Mouse (Mus musculus) limb, embryonic 11.5 days (tissue): ENCODE measurements around the gene Eapp. TPM values are rescaled to one million over a fixed set of nuclear protein-coding genes. Genes with fewer than 3 reads are reported as not detected.

ENCODE experiments used
- ATAC-seq: fragments of 200-750 bp; cut with Nextera tagmentation; 2 replicates; pipeline ENCODE4 v1.8.0; 2017; ENCODE audit warnings: low read depth; ENCODE audit not compliant: insufficient number of reproducible peaks, low FRiP score, low TSS enrichment
- DNase-seq: peaks from one replicate; pipeline ENCODE4 v3.0.0-alpha.2; 2015; ENCODE audit warnings: low spot score
- H3K27ac ChIP-seq: fragments of 300-500 bp; sonication (generic); replicated peaks from 2 replicates; pipeline ENCODE4 v1.5.1; 2014; ENCODE audit warnings: low read depth, mild to moderate bottlenecking, low read length
- H3K27me3 ChIP-seq: fragments of 300-500 bp; sonication (generic); 2 replicates; pipeline ENCODE4 v1.6.1; 2014; ENCODE audit warnings: mild to moderate bottlenecking, low read length, mixed read lengths; ENCODE audit not compliant: control insufficient read depth, insufficient read depth
- H3K36me3 ChIP-seq: fragments of 300-500 bp; sonication (generic); 2 replicates; pipeline ENCODE4 v1.6.1; 2014; ENCODE audit warnings: mild to moderate bottlenecking, low read length, moderate library complexity, mixed read lengths; ENCODE audit not compliant: control insufficient read depth, insufficient read depth
- H3K4me1 ChIP-seq: fragments of 300-500 bp; sonication (generic); 2 replicates; pipeline ENCODE4 v1.6.1; 2014; ENCODE audit warnings: low read length, mixed read lengths; ENCODE audit not compliant: control insufficient read depth, insufficient read depth
- H3K4me2 ChIP-seq: fragments of 300-500 bp; sonication (generic); 2 replicates; pipeline ENCODE4 v1.6.1; 2014; ENCODE audit warnings: low read depth, mild to moderate bottlenecking, moderate library complexity; ENCODE audit not compliant: severe bottlenecking
- H3K4me3 ChIP-seq: fragments of 300-500 bp; sonication (generic); 2 replicates; pipeline ENCODE4 v1.5.1; 2014; ENCODE audit warnings: low read depth, low read length
- H3K9ac ChIP-seq: fragments of 300-500 bp; sonication (generic); 2 replicates; pipeline ENCODE4 v1.6.1; 2014; ENCODE audit warnings: mild to moderate bottlenecking, low read length
- H3K9me3 ChIP-seq: fragments of 300-500 bp; sonication (generic); 2 replicates; pipeline ENCODE4 v1.6.1; 2016; ENCODE audit warnings: low read length; ENCODE audit not compliant: control insufficient read depth
- WGBS: fragments of 180-500 bp; shearing (Covaris S2); extraction: QIAGEN DNeasy Blood & Tissue Kit; methylation state at CpG from one replicate; pipeline ENCODE4 v1.1.7; 2014; 5-methylcytosine and 5-hydroxymethylcytosine counted together
- polyA plus RNA-seq: library from polyadenylated mRNA; unstranded; fragments of >200 nt; fragmentation: Nextera tagmentation; extraction: Ambion mirVana; gene quantifications from 2 replicates; pipeline ENCODE4 v1.2.1, GENCODE M21; 2014

The Eapp gene
- polyA plus RNA-seq, 1 experiment from 2014 or later: 75.7 TPM

GRCm38 (mm10) chr12:54654141-54654540 is 41.6 kb downstream of the Eapp start:
- no peaks in the 10 kb centered on the region for H3K36me3 ChIP-seq
- H3K27me3 ChIP-seq: no peaks in the 10 kb centered on the region
- DNase-seq (no peak), ATAC-seq (no peak)
- no peak overlapping the region for H3K27ac ChIP-seq
- no peak overlapping the region for H3K4me3 ChIP-seq
- H3K4me1 ChIP-seq: peaks cover 9% of the 10 kb centered on the region
- 75% methylated on average over 4 of the region's 4 CpGs for WGBS
- H3K9me3 ChIP-seq: no peaks in the 10 kb centered on the region
- H3K4me2 ChIP-seq: peak overlapping the region; percentile 28
- H3K9ac ChIP-seq: no peak overlapping the region

GRCm38 (mm10) chr12:54652346-54652745 is 43.4 kb downstream of the Eapp start:
- no peaks in the 10 kb centered on the region for H3K27me3 ChIP-seq
- DNase-seq: no peak
- ATAC-seq: no peak
- peaks cover 9% of the 10 kb centered on the region for H3K4me1 ChIP-seq
- no peak overlapping the region for H3K9ac ChIP-seq
- no peak overlapping the region for H3K4me3 ChIP-seq
- H3K36me3 ChIP-seq: no peaks in the 10 kb centered on the region
- H3K9me3 ChIP-seq: no peaks in the 10 kb centered on the region
- no peak overlapping the region for H3K4me2 ChIP-seq
- 92% methylated on average over 12 of the region's 12 CpGs for WGBS
- H3K27ac ChIP-seq: no peak overlapping the region

GRCm38 (mm10) chr12:54651820-54652219 is 43.9 kb downstream of the Eapp start:
- ATAC-seq: no peak
- WGBS: 73% methylated on average over 8 of the region's 8 CpGs
- H3K27me3 ChIP-seq: no peaks in the 10 kb centered on the region
- H3K9me3 ChIP-seq: no peaks in the 10 kb centered on the region
- no peak for DNase-seq
- peaks cover 9% of the 10 kb centered on the region for H3K4me1 ChIP-seq
- H3K9ac ChIP-seq: no peak overlapping the region
- H3K36me3 ChIP-seq: no peaks in the 10 kb centered on the region
- H3K4me3 ChIP-seq: no peak overlapping the region
- H3K27ac ChIP-seq: no peak overlapping the region
- H3K4me2 ChIP-seq: no peak overlapping the region

GRCm38 (mm10) chr12:54651158-54651557 is 44.5 kb downstream of the Eapp start:
- no peak overlapping the region for H3K4me2 ChIP-seq
- H3K36me3 ChIP-seq: no peaks in the 10 kb centered on the region
- H3K4me3 ChIP-seq: no peak overlapping the region
- 31% methylated on average over 1 of the region's 1 CpGs for WGBS
- H3K27ac ChIP-seq: no peak overlapping the region
- H3K27me3 ChIP-seq: no peaks in the 10 kb centered on the region
- no peak overlapping the region for H3K9ac ChIP-seq
- DNase-seq (no peak), ATAC-seq (no peak)
- no peaks in the 10 kb centered on the region for H3K9me3 ChIP-seq
- peaks cover 9% of the 10 kb centered on the region for H3K4me1 ChIP-seq

- no peak overlapping the region for H3K27ac ChIP-seq
- no peaks in the 10 kb centered on the region for H3K9me3 ChIP-seq
- 65% methylated on average over 2 of the region's 2 CpGs for WGBS
- no peaks in the 10 kb centered on the region for H3K36me3 ChIP-seq
- no peak overlapping the region for H3K4me3 ChIP-seq
- no peaks in the 10 kb centered on the region for H3K27me3 ChIP-seq
- no peak for ATAC-seq
- no peak overlapping the region for H3K4me2 ChIP-seq
- no peaks in the 10 kb centered on the region for H3K4me1 ChIP-seq
- no peak for DNase-seq
- H3K9ac ChIP-seq: no peak overlapping the region
Measured at GRCm38 (mm10) chr12:54644947-54645346, 50.8 kb downstream of the Eapp start.

GRCm38 (mm10) chr12:54643320-54643892 is 52.3 kb downstream of the Eapp start:
- Histone ChIP-seq H3K27ac (no peak overlapping the region), H3K9me3 (no peaks in the 10 kb centered on the region), H3K27me3 (no peaks in the 10 kb centered on the region), H3K4me2 (no peak overlapping the region), H3K9ac (no peak overlapping the region), H3K4me3 (no peak overlapping the region), H3K4me1 (no peaks in the 10 kb centered on the region), H3K36me3 (no peaks in the 10 kb centered on the region)
- whole genome bisulfite sequencing: 75% methylated on average over 5 of the region's 5 CpGs
- DNase-seq (no peak), ATAC-seq (no peak)

- no peaks in the 10 kb centered on the region for H3K36me3 ChIP-seq
- no peaks in the 10 kb centered on the region for H3K27me3 ChIP-seq
- H3K9me3 ChIP-seq: no peaks in the 10 kb centered on the region
- H3K4me2 ChIP-seq: no peak overlapping the region
- DNase-seq: no peak
- H3K9ac ChIP-seq: no peak overlapping the region
- H3K4me3 ChIP-seq: no peak overlapping the region
- WGBS: 94% methylated on average over 4 of the region's 4 CpGs
- ATAC-seq: no peak
- H3K4me1 ChIP-seq: no peaks in the 10 kb centered on the region
- H3K27ac ChIP-seq: no peak overlapping the region
Measured at GRCm38 (mm10) chr12:54641374-54641773, 54.3 kb downstream of the Eapp start.

GRCm38 (mm10) chr12:54640259-54640658 is 55.4 kb downstream of the Eapp start:
- ATAC-seq (no peak), DNase-seq (no peak)
- Histone ChIP-seq H3K9me3 (no peaks in the 10 kb centered on the region), H3K4me3 (no peak overlapping the region), H3K27ac (no peak overlapping the region), H3K4me2 (no peak overlapping the region), H3K9ac (no peak overlapping the region), H3K4me1 (no peaks in the 10 kb centered on the region), H3K36me3 (no peaks in the 10 kb centered on the region), H3K27me3 (no peaks in the 10 kb centered on the region)
- 91% methylated on average over 6 of the region's 6 CpGs for WGBS

- 95% methylated on average over 1 of the region's 1 CpGs for WGBS
- Histone ChIP-seq H3K9me3 (no peaks in the 10 kb centered on the region), H3K4me3 (no peak overlapping the region), H3K36me3 (no peaks in the 10 kb centered on the region), H3K27me3 (no peaks in the 10 kb centered on the region), H3K27ac (no peak overlapping the region), H3K4me1 (no peaks in the 10 kb centered on the region), H3K9ac (no peak overlapping the region), H3K4me2 (no peak overlapping the region)
- ATAC-seq (no peak), DNase-seq (no peak)
Measured at GRCm38 (mm10) chr12:54637033-54637432, 58.7 kb downstream of the Eapp start.
